Mouse (Mus musculus) myocyte (in vitro differentiated cells): ENCODE data around the gene Copz1. TPM values are rescaled to one million over a fixed set of nuclear protein-coding genes. Genes with fewer than 3 reads are reported as not detected.

ENCODE experiments used
- H3K27me3 ChIP-seq: one replicate; pipeline ENCODE4 v1.6.1; 2011; ENCODE audit not compliant: control insufficient read depth, insufficient read depth, insufficient read length
- H3K36me3 ChIP-seq: one replicate; pipeline ENCODE4 v1.6.1; 2011; ENCODE audit not compliant: control insufficient read depth, insufficient read depth
- H3K4me2 ChIP-seq: one replicate; pipeline ENCODE4 v1.6.1; 2011; ENCODE audit warnings: low read depth, control low read depth
- H3K4me3 ChIP-seq: one replicate; pipeline ENCODE4 v1.5.1; 2011; ENCODE audit warnings: mild to moderate bottlenecking, control low read depth, moderate library complexity
- H3K79me2 ChIP-seq: one replicate; pipeline ENCODE4 v1.6.1; 2011; ENCODE audit not compliant: control insufficient read depth, insufficient read depth
- H3ac ChIP-seq: one replicate; pipeline ENCODE4 v1.6.1; 2011; ENCODE audit not compliant: control insufficient read depth, insufficient read length
- CEBPB ChIP-seq: IDR thresholded peaks from 2 replicates; pipeline ENCODE4 v1.6.1; 2011; ENCODE audit warnings: mild to moderate bottlenecking, moderate library complexity; ENCODE audit not compliant: poor library complexity, insufficient read depth, severe bottlenecking
- E2F4 ChIP-seq: IDR thresholded peaks from one replicate; pipeline ENCODE4 v1.6.1; 2011; ENCODE audit warnings: mild to moderate bottlenecking, control low read depth, moderate library complexity; ENCODE audit not compliant: insufficient read depth
- MAX ChIP-seq: IDR thresholded peaks from one replicate; pipeline ENCODE4 v1.6.1; 2011; ENCODE audit warnings: low read depth, mild to moderate bottlenecking, control low read depth
- MYOD1 ChIP-seq, 3 experiments: IDR thresholded peaks; one replicate each; pipeline ENCODE4 v1.6.1; 2011; ENCODE audit warnings: control low read depth in 2 of 3, low read depth in 2 of 3, mild to moderate bottlenecking in 2 of 3, moderate library complexity in 1 of 3; ENCODE audit not compliant: insufficient read length in 2 of 3, control insufficient read depth in 1 of 3
- MYOG ChIP-seq, 3 experiments: IDR thresholded peaks; one replicate each; pipeline ENCODE4 v1.6.1; 2011; ENCODE audit warnings: control low read depth in 2 of 3, low read depth in 2 of 3, mild to moderate bottlenecking in 2 of 3; ENCODE audit not compliant: insufficient read length in 2 of 3, control insufficient read depth in 1 of 3, insufficient read depth in 1 of 3
- POLR2A ChIP-seq: IDR thresholded peaks from one replicate; pipeline ENCODE4 v1.6.1; 2011; ENCODE audit warnings: low read depth, mild to moderate bottlenecking, control low read depth, moderate library complexity; ENCODE audit not compliant: insufficient read length
- POLR2AphosphoS2 ChIP-seq: IDR thresholded peaks from one replicate; pipeline ENCODE4 v1.6.1; 2011; ENCODE audit warnings: low read depth, control low read depth; ENCODE audit not compliant: insufficient read length
- REST ChIP-seq: IDR thresholded peaks from one replicate; pipeline ENCODE4 v1.6.1; 2011; ENCODE audit warnings: mild to moderate bottlenecking, control low read depth, moderate library complexity; ENCODE audit not compliant: insufficient read depth, insufficient read length
- SRF ChIP-seq: IDR thresholded peaks from one replicate; pipeline ENCODE4 v1.6.1; 2011; ENCODE audit warnings: low read depth; ENCODE audit not compliant: control insufficient read depth, insufficient read length
- TCF12 ChIP-seq: IDR thresholded peaks from one replicate; pipeline ENCODE4 v1.6.1; 2011; ENCODE audit warnings: mild to moderate bottlenecking, control low read depth; ENCODE audit not compliant: poor library complexity, insufficient read depth, severe bottlenecking
- TCF3 ChIP-seq: IDR thresholded peaks from one replicate; pipeline ENCODE4 v1.6.1; 2011; ENCODE audit warnings: low read depth, control low read depth; ENCODE audit not compliant: insufficient read length
- USF1 ChIP-seq: IDR thresholded peaks from one replicate; pipeline ENCODE4 v1.6.1; 2011; ENCODE audit warnings: low read depth, mild to moderate bottlenecking, control low read depth, moderate library complexity
- polyA plus RNA-seq: library from polyadenylated mRNA; unstranded; fragments of >200 nt; fragmentation: generic; extraction: Trizol; gene quantifications from one replicate; pipeline ENCODE4 v1.2.1, GENCODE M21; 2012; ENCODE audit warnings: missing spikeins

The Copz1 gene
- 172 TPM for polyA plus RNA-seq

DNA sequence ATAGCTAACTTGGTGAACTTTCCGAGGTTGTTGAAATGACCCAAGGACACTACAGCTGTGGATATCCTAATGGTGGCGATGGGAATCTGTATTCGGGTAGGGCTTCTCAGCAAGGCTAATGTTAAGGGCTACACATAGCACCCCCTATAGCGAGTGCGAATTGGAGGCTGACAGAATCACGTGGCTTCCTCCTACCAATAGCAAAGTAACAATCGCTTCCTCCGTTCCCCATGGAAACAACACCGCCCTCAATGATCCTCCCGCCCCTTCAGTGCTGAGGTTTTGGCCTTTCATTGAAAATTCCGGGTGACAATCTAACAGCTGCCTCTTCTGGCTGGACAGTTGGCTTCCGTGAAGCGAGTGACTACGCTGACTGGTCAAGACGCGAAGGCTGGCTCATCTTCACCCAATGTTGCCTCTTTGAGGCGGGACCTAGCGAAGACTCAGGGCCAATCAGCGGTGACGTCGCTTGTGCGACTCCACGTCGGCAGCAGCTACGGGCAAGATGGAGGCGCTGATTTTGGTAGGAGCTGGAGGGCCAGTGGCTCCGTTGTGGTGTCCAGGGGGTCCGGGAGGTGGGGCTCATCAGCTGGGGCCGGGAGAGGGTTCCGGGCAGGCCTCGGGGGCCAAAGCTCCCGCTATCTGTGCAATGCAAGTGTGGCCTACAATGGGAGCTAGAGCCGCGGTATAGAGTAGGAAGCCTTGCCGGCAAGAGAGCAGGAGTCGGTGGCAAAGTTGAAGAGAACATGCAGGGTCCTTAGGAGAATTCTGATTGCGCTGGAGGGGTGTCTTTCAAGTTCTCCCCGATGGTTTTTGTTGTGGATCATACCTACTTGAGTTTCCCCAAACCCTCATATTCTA is at the start of gene Copz1:
Copz1 (plus strand) TSS at position 296 of the 861 bp plus-strand sequence.
- no peaks in the 10 kb centered on the region for H3K36me3 ChIP-seq
- no peaks in the 10 kb centered on the region for H3K27me3 ChIP-seq
- H3K4me3 ChIP-seq = peak within 1 kb of the TSS; percentile 59
- H3ac ChIP-seq = peak within 1 kb of the TSS; percentile 16
- peak within 1 kb of the TSS; percentile 87 for H3K4me2 ChIP-seq
- peaks cover 31% of the 10 kb centered on the region for H3K79me2 ChIP-seq
- TF ChIP-seq CEBPB (no peak), MAX (no peak), MYOD1 (IDR thresholded peaks at IDR 0.05; ENCODE audit: control insufficient read depth in 1 of 3, insufficient read length in 2 of 3, low read depth in 2 of 3) (no peak), USF1 (peak; percentile 99), TCF12 (no peak), E2F4 (no peak), SRF (peak; percentile 59), POLR2AphosphoS2 (peak; percentile 85), REST (no peak), MYOG (IDR thresholded peaks at IDR 0.05; ENCODE audit: control insufficient read depth in 1 of 3, insufficient read depth in 1 of 3, insufficient read length in 2 of 3, low read depth in 2 of 3) (no peak), TCF3 (no peak), POLR2A (peak; percentile 89)

DNA sequence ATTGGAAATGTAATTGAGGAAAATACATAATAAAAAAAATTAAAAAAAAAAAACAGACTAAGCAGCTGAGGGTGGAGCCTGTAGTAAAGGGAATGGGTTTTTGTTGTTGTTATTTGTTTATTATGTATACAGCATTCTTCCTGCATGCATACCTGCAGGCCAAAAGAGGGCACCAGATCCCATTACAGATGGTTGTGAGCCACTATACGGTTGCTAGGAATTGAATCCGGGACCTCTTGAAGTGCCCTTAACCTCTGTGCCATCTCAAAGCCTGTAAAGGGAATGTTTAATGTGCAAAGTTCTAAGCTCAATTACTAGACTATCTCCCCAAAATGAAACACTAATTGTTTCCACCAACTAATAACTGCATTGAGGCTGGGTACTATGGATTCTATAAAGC is 48.4 kb upstream of the Copz1 start:
- no peak for TF ChIP-seq CEBPB
- no peak for TF ChIP-seq SRF
- TF ChIP-seq MYOD1 (IDR thresholded peaks at IDR 0.05; ENCODE audit: control insufficient read depth in 1 of 3, insufficient read length in 2 of 3, low read depth in 2 of 3) = no peak
- no peak for TF ChIP-seq POLR2A
- TF ChIP-seq E2F4 = no peak
- no peak for TF ChIP-seq POLR2AphosphoS2
- TF ChIP-seq TCF3 = no peak
- TF ChIP-seq REST = no peak
- TF ChIP-seq MYOG (IDR thresholded peaks at IDR 0.05; ENCODE audit: control insufficient read depth in 1 of 3, insufficient read depth in 1 of 3, insufficient read length in 2 of 3, low read depth in 2 of 3) = no peak
- TF ChIP-seq MAX = no peak
- TF ChIP-seq USF1 = no peak
- TF ChIP-seq TCF12 = no peak
- Histone ChIP-seq H3K4me2 (no peak overlapping the region), H3K27me3 (no peaks in the 10 kb centered on the region), H3K79me2 (peaks cover 89% of the 10 kb centered on the region), H3K4me3 (no peak overlapping the region), H3K36me3 (no peaks in the 10 kb centered on the region), H3ac (no peak overlapping the region)

DNA sequence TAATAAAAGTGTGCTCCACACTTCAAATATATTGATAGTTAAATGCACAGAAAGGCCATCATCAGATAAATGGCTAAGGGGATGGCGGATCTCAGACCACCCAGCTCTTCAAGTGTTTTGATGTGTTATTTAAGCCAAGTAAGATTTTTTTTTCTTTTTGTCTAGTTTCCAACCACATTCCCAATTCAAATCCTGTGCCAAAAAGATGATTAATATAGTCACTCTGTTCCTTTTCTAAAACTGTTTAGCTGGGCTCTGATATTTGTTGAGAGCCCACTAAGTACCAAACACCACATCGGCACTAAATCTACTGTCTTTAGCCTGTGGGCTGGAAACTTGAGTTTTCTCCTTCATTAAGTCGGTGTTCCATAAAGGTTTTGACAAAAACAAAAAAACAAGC is 45.5 kb upstream of the Copz1 start:
- H3K79me2 ChIP-seq = peaks cover 100% of the 10 kb centered on the region

DNA sequence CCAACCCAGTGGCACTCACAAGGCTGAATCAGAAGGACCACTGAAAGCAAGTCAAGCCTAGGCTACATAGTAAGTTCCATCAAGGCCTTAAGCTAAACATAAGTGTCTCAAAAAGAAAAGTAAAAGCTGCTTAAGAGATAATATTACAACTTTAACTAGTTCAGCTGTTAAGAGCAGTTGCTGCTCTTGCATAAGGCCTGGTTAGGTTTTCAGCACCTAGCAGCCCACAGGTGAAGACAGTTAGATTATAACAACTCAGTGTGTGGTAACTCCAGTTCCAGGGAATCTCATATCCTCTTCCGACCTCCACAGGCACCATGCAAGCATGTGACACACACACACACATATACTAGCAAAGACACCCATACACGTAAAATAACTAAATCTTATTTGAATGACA is 44.9 kb upstream of the Copz1 start:
- TF ChIP-seq TCF3 = peak; percentile 62
- no peak for TF ChIP-seq SRF
- no peak for TF ChIP-seq USF1
- TF ChIP-seq CEBPB = peak; percentile 86; the same call in 1 of the 2 replicates
- TF ChIP-seq POLR2AphosphoS2 = no peak
- peak in 2 of 3 experiments; percentile 60 to 69 for TF ChIP-seq MYOG (IDR thresholded peaks at IDR 0.05; ENCODE audit: control insufficient read depth in 1 of 3, insufficient read depth in 1 of 3, insufficient read length in 2 of 3, low read depth in 2 of 3)
- no peak for TF ChIP-seq E2F4
- no peak for TF ChIP-seq REST
- TF ChIP-seq POLR2A = no peak
- TF ChIP-seq MYOD1 (IDR thresholded peaks at IDR 0.05; ENCODE audit: control insufficient read depth in 1 of 3, insufficient read length in 2 of 3, low read depth in 2 of 3) = peak; percentile 32 to 85 (median 71)
- TF ChIP-seq TCF12 = peak; percentile 73
- no peak for TF ChIP-seq MAX
- Histone ChIP-seq H3K4me3 (no peak overlapping the region), H3ac (no peak overlapping the region), H3K36me3 (no peaks in the 10 kb centered on the region), H3K27me3 (no peaks in the 10 kb centered on the region), H3K79me2 (peaks cover 100% of the 10 kb centered on the region), H3K4me2 (peak overlapping the region; percentile 38)

More for the DNA sequence above, 45.5 kb upstream of the Copz1 start:
- Histone ChIP-seq H3K4me2 (peak overlapping the region; percentile 38), H3K27me3 (no peaks in the 10 kb centered on the region), H3K36me3 (no peaks in the 10 kb centered on the region), H3K4me3 (no peak overlapping the region), H3ac (no peak overlapping the region)
- no peak for TF ChIP-seq USF1
- no peak for TF ChIP-seq SRF
- TF ChIP-seq MAX = no peak
- TF ChIP-seq POLR2AphosphoS2 = no peak
- TF ChIP-seq MYOD1 (IDR thresholded peaks at IDR 0.05; ENCODE audit: control insufficient read depth in 1 of 3, insufficient read length in 2 of 3, low read depth in 2 of 3) = no peak
